Mouse (Mus musculus) neural tube, embryonic 13.5 days (tissue): ENCODE results near the gene Pla2g3. TPM values are rescaled to one million over a fixed set of nuclear protein-coding genes. Genes with fewer than 3 reads are reported as not detected.

Source experiments
- ATAC-seq: fragments of 200-750 bp; cut with Nextera tagmentation; 2 replicates; pipeline ENCODE4 v1.8.0; 2017; ENCODE audit warnings: low read depth, mild to moderate bottlenecking, moderate TSS enrichment, moderate library complexity
- H3K27ac ChIP-seq: fragments of 300-500 bp; sonication (generic); replicated peaks from 2 replicates; pipeline ENCODE4 v1.5.1; 2015; ENCODE audit warnings: moderate library complexity, mild to moderate bottlenecking, inconsistent platforms
- H3K27me3 ChIP-seq: fragments of 300-500 bp; sonication (generic); 2 replicates; pipeline ENCODE4 v1.6.1; 2015; ENCODE audit warnings: mild to moderate bottlenecking, inconsistent platforms
- H3K36me3 ChIP-seq: fragments of 300-500 bp; sonication (generic); 2 replicates; pipeline ENCODE4 v1.6.1; 2015; ENCODE audit warnings: mild to moderate bottlenecking, inconsistent platforms
- H3K4me1 ChIP-seq: fragments of 300-500 bp; sonication (generic); replicated peaks from 2 replicates; pipeline ENCODE4 v1.6.1; 2015; ENCODE audit warnings: inconsistent platforms
- H3K4me2 ChIP-seq: fragments of 300-500 bp; sonication (generic); 2 replicates; pipeline ENCODE4 v1.6.1; 2015; ENCODE audit warnings: inconsistent platforms, mild to moderate bottlenecking, moderate library complexity
- H3K4me3 ChIP-seq: fragments of 300-500 bp; sonication (generic); 2 replicates; pipeline ENCODE4 v1.5.1; 2015; ENCODE audit warnings: mild to moderate bottlenecking, inconsistent platforms
- H3K9ac ChIP-seq: fragments of 300-500 bp; sonication (generic); 2 replicates; pipeline ENCODE4 v1.6.1; 2015; ENCODE audit warnings: moderate library complexity, mild to moderate bottlenecking, inconsistent platforms
- H3K9me3 ChIP-seq: fragments of 300-500 bp; sonication (generic); 2 replicates; pipeline ENCODE4 v1.6.1; 2016; ENCODE audit warnings: inconsistent platforms
- WGBS: fragments of 180-500 bp; shearing (Covaris S2); methylation state at CpG from one replicate; pipeline ENCODE4 v1.1.7; 2015; 5-methylcytosine and 5-hydroxymethylcytosine counted together
- polyA plus RNA-seq: library from polyadenylated mRNA; unstranded; fragments of >200 nt; fragmentation: Nextera tagmentation; extraction: Ambion mirVana; gene quantifications from 2 replicates; pipeline ENCODE4 v1.2.1, GENCODE M21; 2015

The Pla2g3 gene
- polyA plus RNA-seq, 1 experiment from 2014 or later: 0.61 TPM

DNA sequence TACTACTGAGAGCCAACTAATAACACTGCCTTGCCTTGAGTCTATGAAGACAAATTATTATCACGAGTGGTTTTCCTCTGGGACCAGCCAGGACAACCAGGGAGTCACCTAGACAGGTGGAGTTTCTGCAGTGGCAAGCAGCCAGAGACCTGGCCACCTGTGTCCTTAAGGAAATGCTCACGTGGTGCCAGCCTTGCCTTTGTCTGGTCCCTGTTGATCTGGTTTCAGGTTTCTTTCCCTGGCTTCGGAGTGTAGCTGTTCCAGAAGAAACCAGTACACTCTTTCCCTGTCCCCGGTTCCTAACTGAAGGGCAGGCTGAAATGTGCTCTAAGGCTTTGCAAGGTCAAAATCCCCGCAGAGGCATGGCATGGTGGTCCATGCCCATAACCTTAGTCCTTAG, 8.7 kb downstream of the Pla2g3 start:
- Histone ChIP-seq H3K27me3 (no peaks in the 10 kb centered on the region), H3K27ac (no peak overlapping the region), H3K9ac (no peak overlapping the region), H3K4me1 (peaks cover 3% of the 10 kb centered on the region; the same call in 1 of the 2 replicates), H3K9me3 (no peaks in the 10 kb centered on the region), H3K4me2 (no peak overlapping the region), H3K4me3 (no peak overlapping the region), H3K36me3 (no peaks in the 10 kb centered on the region)
- no peak for ATAC-seq
- WGBS: 66% methylated on average over 5 of the region's 5 CpGs

DNA sequence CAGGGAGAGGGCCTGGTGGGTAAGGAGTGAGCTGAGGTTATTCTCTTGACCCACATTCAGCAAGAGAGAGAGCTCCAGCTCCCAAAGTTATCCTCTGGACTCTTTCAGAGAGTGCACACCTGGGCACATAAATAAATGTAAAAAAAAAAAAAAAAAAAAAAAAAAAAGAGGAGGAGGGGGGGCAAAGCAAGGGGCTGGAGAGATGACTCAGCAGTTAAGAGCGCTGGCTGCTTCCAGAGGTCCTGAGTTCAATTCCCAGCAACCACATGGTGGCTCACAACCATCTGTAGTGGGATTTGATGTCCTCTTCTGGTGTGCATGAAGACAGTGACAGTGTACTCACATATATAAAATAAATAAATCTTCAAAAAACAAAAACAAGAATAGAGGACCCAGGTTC, 9.2 kb downstream of the Pla2g3 start:
- Histone ChIP-seq H3K27ac (no peak overlapping the region), H3K9me3 (no peaks in the 10 kb centered on the region), H3K9ac (no peak overlapping the region), H3K36me3 (no peaks in the 10 kb centered on the region), H3K4me2 (no peak overlapping the region), H3K4me1 (peaks cover 3% of the 10 kb centered on the region; the same call in 1 of the 2 replicates), H3K27me3 (no peaks in the 10 kb centered on the region), H3K4me3 (no peak overlapping the region)
- 100% methylated on average over 1 of the region's 1 CpGs for WGBS
- ATAC-seq: no peak

DNA sequence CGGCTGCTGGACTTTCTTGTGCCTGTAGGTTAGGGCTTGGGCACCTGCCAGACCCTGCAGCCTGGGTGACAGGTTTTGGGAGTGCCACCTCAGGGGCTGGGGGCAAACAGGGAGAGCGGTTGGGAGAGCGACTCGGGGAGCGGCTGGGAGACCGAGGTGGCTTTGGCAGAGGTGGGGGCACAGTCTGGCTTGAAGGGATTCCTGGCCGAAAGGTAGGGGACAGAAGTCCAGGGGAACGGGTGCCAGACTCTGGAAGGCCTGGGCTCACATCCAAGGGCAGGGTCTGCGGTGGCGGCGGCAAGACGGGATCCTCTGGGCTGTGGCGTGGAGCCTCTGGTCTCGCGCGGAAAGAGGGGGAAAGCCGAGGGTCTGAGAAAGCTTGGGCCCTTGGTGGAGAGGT, 14.0 kb downstream of the Pla2g3 start:
- no peaks in the 10 kb centered on the region for H3K27me3 ChIP-seq
- H3K9me3 ChIP-seq: no peaks in the 10 kb centered on the region
- ATAC-seq: no peak
- no peak overlapping the region for H3K4me3 ChIP-seq
- no peak overlapping the region for H3K4me2 ChIP-seq
- H3K27ac ChIP-seq: no peak overlapping the region
- H3K36me3 ChIP-seq: no peaks in the 10 kb centered on the region
- H3K4me1 ChIP-seq: peaks cover 10% of the 10 kb centered on the region
- no peak overlapping the region for H3K9ac ChIP-seq
- 83% methylated on average over 17 of the region's 17 CpGs for WGBS

- H3K4me2 ChIP-seq: no peak overlapping the region
- no peak overlapping the region for H3K9ac ChIP-seq
- H3K27ac ChIP-seq: no peak overlapping the region
- ATAC-seq: no peak
- 84% methylated on average over 18 of the region's 18 CpGs for WGBS
- peaks cover 10% of the 10 kb centered on the region for H3K4me1 ChIP-seq
- no peaks in the 10 kb centered on the region for H3K36me3 ChIP-seq
- H3K27me3 ChIP-seq: no peaks in the 10 kb centered on the region
- no peak overlapping the region for H3K4me3 ChIP-seq
- H3K9me3 ChIP-seq: no peaks in the 10 kb centered on the region
Observed at GRCm38 (mm10) chr11:3502459-3503072, 14.5 kb downstream of the Pla2g3 start.

DNA sequence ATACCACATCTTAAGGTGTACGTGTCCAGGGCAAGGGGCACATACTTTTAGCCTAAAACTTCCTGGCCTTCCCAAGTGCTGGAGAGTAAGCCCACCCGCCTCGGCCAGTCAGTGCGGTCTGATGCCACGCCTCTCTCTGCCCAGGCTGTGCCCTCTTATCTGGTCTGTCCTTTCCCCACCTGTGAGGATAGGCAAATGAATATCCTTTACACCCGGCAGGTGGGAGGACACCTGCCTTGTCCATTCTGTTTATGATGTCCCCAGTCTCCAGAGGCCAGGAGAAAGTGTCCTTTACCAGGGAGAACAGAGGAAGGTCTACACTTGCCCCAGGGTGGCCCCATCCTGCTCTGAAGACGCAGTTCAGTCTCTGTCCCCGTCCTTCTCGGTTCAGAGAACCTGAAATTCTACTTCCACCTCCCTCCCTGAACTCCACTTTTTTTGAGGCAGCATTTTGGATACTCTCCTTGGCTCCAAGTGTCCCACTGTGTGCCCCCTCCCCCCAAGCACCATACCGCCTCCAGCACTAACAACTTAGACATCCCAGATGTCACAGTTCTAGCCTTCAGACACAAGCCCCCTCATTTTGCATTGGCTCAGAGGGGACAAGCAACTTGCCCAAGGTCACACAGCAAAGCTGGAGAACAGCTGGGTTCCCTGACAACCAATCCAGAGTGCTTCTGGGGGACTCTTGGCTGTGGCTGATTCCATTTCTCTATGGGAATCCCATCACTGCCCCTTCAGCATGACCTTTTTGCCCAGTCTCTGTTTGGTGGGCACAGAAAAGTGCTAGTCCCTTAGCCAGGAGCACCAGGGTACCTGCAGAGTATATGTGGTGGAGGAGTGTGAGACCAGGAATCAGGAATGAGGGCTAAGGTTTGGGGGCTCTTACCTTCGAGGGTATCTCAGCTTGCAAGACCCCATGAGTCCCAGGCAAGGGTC, 15.9 kb downstream of the Pla2g3 start:
- Histone ChIP-seq H3K27ac (no peak overlapping the region), H3K9me3 (no peaks in the 10 kb centered on the region), H3K4me1 (peaks cover 10% of the 10 kb centered on the region), H3K9ac (peak overlapping the region; percentile 64), H3K4me2 (peak overlapping the region; percentile 42), H3K36me3 (no peaks in the 10 kb centered on the region), H3K4me3 (peak overlapping the region; percentile 26), H3K27me3 (no peaks in the 10 kb centered on the region)
- 68% methylated on average over 11 of the region's 11 CpGs for WGBS
- ATAC-seq: peak; percentile 37; the same call in 1 of the 2 replicates

- 63% methylated on average over 7 of the region's 7 CpGs for WGBS
- no peaks in the 10 kb centered on the region for H3K36me3 ChIP-seq
- ATAC-seq: no peak
Observed at GRCm38 (mm10) chr11:3508226-3508625, 20.1 kb downstream of the Pla2g3 start.

GRCm38 (mm10) chr11:3509181-3510085, 21.3 kb downstream of the Pla2g3 start:
- 71% methylated on average over 8 of the region's 8 CpGs for WGBS
- no peak overlapping the region for H3K4me2 ChIP-seq
- H3K27me3 ChIP-seq: no peaks in the 10 kb centered on the region
- ATAC-seq: no peak
- no peaks in the 10 kb centered on the region for H3K9me3 ChIP-seq
- no peak overlapping the region for H3K9ac ChIP-seq
- H3K4me3 ChIP-seq: no peak overlapping the region
- H3K27ac ChIP-seq: no peak overlapping the region
- peaks cover 12% of the 10 kb centered on the region for H3K4me1 ChIP-seq
- H3K36me3 ChIP-seq: no peaks in the 10 kb centered on the region

More at GRCm38 (mm10) chr11:3508226-3508625, 20.1 kb downstream of the Pla2g3 start:
- peaks cover 10% of the 10 kb centered on the region for H3K4me1 ChIP-seq
- H3K9ac ChIP-seq: no peak overlapping the region
- H3K27me3 ChIP-seq: no peaks in the 10 kb centered on the region
- no peaks in the 10 kb centered on the region for H3K9me3 ChIP-seq
- no peak overlapping the region for H3K4me2 ChIP-seq
- no peak overlapping the region for H3K4me3 ChIP-seq
- H3K27ac ChIP-seq: no peak overlapping the region

DNA sequence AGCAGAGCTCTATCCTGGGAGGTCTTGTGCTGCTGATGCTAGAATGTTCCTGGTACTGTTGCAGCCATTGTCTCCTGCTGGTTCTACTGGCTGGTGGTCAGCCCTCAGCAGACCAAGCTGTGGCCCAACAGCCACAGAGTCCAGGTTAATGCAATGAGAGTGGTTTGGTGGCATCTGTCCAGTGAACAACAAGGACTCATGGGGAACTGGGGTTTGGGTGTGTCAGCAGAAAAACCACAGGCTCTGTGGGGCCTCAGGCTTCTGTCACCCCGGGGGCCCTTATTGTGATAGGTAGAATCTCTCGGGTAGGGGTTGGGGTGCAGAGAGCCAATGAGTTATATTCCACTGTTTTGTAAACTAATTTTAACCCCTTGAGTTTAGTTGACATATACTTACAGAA, 22.2 kb downstream of the Pla2g3 start:
- H3K4me3 ChIP-seq: no peak overlapping the region
- H3K27me3 ChIP-seq: peaks cover 2% of the 10 kb centered on the region
- H3K36me3 ChIP-seq: no peaks in the 10 kb centered on the region
- H3K9me3 ChIP-seq: no peaks in the 10 kb centered on the region
- ATAC-seq: no peak
- H3K27ac ChIP-seq: no peak overlapping the region
- H3K4me2 ChIP-seq: no peak overlapping the region
- WGBS: 82% methylated on average over 2 of the region's 2 CpGs
- peaks cover 13% of the 10 kb centered on the region for H3K4me1 ChIP-seq
- no peak overlapping the region for H3K9ac ChIP-seq

- Histone ChIP-seq H3K27me3 (peaks cover 31% of the 10 kb centered on the region), H3K27ac (no peak overlapping the region), H3K9me3 (no peaks in the 10 kb centered on the region), H3K4me3 (no peak overlapping the region), H3K4me2 (no peak overlapping the region), H3K9ac (no peak overlapping the region), H3K4me1 (peaks cover 41% of the 10 kb centered on the region), H3K36me3 (no peaks in the 10 kb centered on the region)
- WGBS: 88% methylated on average over 6 of the region's 6 CpGs
- ATAC-seq: no peak
Observed at GRCm38 (mm10) chr11:3513291-3513690, 25.2 kb downstream of the Pla2g3 start.

- H3K27ac ChIP-seq: no peak within 1 kb of the TSS
- peaks cover 36% of the 10 kb centered on the region for H3K27me3 ChIP-seq
- under 1% methylated on average over 26 of the region's 26 CpGs for WGBS
- H3K9me3 ChIP-seq: no peaks in the 10 kb centered on the region
- H3K9ac ChIP-seq: peak within 1 kb of the TSS; percentile 71
- peaks cover 41% of the 10 kb centered on the region for H3K4me1 ChIP-seq
- peak within 1 kb of the TSS; percentile 73 for H3K4me2 ChIP-seq
- ATAC-seq: peak; percentile 72
- H3K36me3 ChIP-seq: no peaks in the 10 kb centered on the region
- H3K4me3 ChIP-seq: peak within 1 kb of the TSS; percentile 46
Observed at GRCm38 (mm10) chr11:3514529-3515054, 26.5 kb downstream of the Pla2g3 start, which contains the start of gene Selenom. Selenom (plus strand) TSS chr11:3514684.

- peaks cover 41% of the 10 kb centered on the region for H3K4me1 ChIP-seq
- peak overlapping the region; percentile 46 for H3K4me3 ChIP-seq
- no peak overlapping the region for H3K27ac ChIP-seq
- ATAC-seq: peak; percentile 20; the same call in 1 of the 2 replicates
- H3K36me3 ChIP-seq: no peaks in the 10 kb centered on the region
- peaks cover 36% of the 10 kb centered on the region for H3K27me3 ChIP-seq
- WGBS: 12% methylated on average over 4 of the region's 4 CpGs
- H3K4me2 ChIP-seq: peak overlapping the region; percentile 73
- no peaks in the 10 kb centered on the region for H3K9me3 ChIP-seq
- peak overlapping the region; percentile 71 for H3K9ac ChIP-seq
Observed at GRCm38 (mm10) chr11:3515216-3515615, 27.1 kb downstream of the Pla2g3 start.
